Mouse (Mus musculus) urinary bladder, postnatal 4 days (tissue): ENCODE results near the gene Gprc5b.

ENCODE experiments used
- DNase-seq, 2 experiments: peaks; one replicate each; pipeline ENCODE4 v3.0.0; 2021 to 2022; ENCODE audit warnings: low spot score in 2 of 2

Gprc5b gene

GRCm38 (mm10) chr7:118990282-118990681 is 4.7 kb downstream of the Gprc5b start:
- no peak for DNase-seq

GRCm38 (mm10) chr7:118989275-118989856 is 5.6 kb downstream of the Gprc5b start:
- no peak for DNase-seq

DNA sequence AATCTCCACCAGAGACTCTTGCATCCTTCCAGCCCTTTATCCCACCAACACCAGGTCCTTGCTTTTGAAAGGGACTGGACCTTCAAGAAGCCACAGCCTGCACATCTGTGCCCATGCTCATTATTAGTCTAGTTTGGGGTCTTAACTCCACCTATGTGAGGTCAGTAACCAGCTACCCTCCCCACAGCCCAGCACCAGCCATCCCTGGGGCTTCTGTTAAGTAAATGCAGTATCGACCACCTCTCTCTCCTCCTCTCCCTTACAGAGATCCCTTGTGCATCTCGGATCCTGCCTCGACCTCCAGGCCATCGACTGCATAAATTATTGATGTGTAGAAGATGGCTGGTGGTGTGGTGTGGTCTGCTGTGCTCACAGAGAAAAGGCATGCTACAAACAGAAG is 8.6 kb downstream of the Gprc5b start:
- no peak for DNase-seq

- DNase-seq: no peak
Observed at GRCm38 (mm10) chr7:118985786-118986185, 9.2 kb downstream of the Gprc5b start.

DNA sequence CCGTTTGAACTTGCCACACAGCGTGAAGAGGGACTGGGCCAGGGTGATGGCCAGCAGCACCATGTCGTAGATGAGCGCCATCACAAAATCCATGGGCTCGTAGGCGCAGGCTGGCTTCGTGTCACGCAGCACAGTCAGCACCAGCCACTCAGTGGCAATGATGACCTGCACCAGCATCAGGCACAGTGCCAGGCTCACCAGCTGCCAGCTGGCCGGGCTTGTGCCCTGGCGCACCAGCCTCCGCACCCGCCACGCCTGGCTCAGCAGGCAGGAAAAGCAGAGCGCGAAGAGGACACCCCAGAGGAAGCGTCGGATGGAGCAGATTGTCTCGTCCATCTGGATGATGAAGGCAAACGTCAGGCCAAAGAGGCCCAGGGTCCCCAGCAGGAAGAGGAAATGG is 11.1 kb downstream of the Gprc5b start:
- DNase-seq: no peak

DNA sequence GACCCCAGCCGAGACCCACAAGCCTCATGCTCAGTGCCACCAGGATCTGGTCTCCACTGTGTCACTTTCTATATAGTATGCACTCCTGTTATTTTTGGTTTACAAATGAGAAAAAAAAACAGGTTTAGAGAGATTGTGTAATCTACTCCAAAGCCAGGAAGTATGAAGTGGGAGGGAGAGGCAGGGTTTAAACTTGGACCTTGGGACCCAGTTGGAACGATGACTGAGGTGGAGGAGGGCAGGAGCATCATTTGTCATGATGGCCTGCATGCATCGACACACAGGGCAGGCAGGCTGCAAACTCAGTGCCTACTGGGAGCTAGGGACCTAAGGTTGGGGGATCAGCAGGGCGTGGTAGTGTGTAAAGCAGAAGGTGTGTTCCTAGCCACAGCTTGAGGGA is 12.4 kb downstream of the Gprc5b start:
- no peak for DNase-seq

GRCm38 (mm10) chr7:118981831-118982230 is 13.2 kb downstream of the Gprc5b start:
- DNase-seq: no peak

- no peak for DNase-seq
Observed at GRCm38 (mm10) chr7:118981346-118981745, 13.7 kb downstream of the Gprc5b start.

DNA sequence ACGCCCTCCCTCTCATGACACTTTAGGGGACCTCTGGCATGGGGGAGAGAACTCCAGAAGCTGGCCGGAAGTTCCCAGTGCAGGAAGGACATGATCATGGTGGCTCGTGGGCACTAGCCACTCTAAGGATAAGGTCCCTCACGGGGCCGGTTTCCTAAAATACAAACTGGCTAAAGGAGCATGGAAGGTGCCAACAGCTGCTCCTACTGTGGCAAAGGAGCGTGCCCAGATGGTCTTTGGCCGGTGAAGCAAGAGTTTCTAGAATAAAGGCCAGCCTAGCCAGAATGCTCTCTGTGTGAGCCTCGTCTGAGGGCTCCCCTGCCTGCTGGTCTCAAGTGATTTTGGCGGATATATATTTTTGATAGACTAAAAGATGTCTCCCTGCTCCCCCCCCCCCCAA is 15.3 kb downstream of the Gprc5b start:
- DNase-seq: no peak

DNA sequence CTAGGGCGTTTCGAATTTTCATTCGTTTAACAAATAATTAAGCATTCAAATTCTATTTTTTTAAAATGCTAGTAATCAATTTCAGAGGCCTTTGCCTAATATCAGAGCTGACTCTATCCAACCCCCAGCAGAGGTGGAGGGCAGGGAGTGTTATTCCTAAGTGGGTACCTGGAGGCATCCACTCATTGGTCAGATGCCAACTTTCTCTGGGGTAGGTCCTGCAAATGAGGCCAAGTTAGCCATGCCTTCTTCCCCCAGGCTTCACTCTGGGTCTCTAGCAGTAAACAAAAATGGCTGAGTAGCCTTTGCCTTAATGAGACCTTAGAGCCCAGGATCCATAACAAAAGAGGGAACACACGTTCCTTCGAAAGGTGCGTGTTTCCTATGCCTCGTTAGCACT is 15.9 kb downstream of the Gprc5b start:
- DNase-seq: no peak

- DNase-seq: no peak
Observed at GRCm38 (mm10) chr7:118977167-118977543, 17.9 kb downstream of the Gprc5b start.

DNA sequence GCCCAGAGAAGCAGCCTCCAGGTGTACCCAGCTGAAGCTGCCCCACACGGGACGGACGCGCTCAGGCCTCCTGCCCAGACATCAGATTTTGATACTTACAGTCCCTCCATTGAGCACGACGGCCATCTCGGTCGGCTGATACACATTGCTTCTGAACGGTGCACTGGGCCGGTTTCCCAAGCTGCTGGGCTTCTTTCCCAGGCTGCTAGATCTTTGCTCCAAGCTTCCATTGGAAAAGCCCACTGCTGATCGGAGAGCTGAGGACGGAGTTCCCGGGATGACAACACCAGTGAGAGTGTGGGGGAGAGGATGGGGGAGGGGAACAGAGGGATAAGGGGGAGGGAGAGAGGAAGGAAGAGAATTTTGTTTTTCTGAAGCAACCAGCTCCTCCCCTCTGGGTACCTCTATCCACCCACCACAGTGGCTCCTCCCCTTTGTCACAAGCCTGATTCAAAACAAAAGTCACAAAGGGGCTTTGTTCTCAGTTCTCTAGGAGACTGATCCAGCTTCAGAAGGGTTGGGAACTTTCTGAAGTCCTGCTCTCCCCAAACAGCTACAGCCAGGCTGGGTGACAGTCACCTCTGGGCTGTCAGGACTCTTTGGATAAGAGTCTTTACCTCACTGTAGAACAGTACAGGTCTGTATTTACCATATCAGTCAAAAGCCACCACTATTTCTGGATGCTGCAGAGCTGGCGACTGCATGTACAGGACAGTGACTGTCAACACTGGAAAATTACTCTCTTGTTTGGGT is 18.4 kb downstream of the Gprc5b start:
- DNase-seq: no peak

DNA sequence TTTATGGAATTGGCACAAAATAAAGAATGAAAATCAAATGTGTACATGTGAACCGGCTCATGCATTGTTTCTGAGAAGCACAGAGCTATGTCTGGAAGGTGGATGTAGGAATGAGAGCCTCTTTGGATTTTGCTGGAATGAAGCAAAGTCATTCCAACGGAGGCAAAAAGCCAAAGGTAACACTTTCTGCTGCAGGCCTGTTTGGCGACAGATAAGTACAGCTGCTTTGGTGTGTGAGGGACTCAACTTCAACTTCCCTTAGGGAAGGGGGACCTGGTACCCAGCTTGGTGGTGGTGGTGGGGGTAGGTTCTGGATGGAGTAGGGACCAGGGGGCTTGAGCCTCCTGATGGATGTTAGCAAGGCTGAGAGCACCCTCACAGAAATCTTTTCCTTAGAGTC is 19.2 kb downstream of the Gprc5b start:
- no peak for DNase-seq

GRCm38 (mm10) chr7:118973377-118973776 is 21.6 kb downstream of the Gprc5b start:
- DNase-seq: no peak

DNA sequence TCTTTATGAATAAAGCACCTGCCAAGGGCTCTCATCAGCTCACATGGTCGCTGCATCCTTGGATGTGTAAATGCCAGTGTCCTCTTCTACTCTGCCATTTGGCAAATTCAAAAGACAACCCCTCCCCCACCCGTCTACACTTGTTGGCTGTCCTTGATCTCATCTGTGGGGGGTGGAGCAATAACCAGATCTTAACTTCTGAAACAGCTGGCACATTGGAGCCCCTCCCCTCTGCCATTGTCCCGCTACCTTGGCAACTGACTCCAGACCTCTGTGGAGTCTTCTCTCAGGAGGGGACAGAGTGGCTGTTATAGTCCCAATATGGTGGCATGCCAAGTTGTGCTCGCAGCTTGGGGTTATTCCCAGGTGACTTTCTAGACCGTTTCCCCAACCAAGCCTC is 22.7 kb downstream of the Gprc5b start:
- no peak for DNase-seq

- DNase-seq: no peak
Observed at GRCm38 (mm10) chr7:118971499-118971898, 23.5 kb downstream of the Gprc5b start.

- DNase-seq: no peak
Observed at GRCm38 (mm10) chr7:118968870-118969269, 26.1 kb downstream of the Gprc5b start.

DNA sequence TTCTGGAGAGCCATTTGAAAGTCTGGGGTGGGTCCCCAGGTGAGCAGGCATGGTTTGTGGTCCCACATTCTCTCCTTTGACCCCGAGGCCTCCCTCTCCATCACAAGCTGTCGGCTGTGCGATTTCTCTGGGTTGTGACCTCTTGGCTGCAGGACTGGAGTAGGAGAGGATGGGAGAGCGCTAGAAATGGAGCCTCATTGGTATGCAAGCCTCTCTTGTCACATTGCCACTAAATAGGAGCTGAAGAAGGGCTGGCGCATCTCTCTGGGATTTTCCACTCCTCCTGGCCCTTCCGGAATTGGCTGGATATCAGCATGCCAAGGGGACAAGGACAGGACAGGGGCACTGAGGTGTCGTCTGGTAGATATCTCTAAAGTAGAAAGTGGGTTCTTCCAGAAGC is 29.8 kb downstream of the Gprc5b start:
- DNase-seq: no peak

- DNase-seq: no peak
Observed at GRCm38 (mm10) chr7:118964777-118965176, 30.2 kb downstream of the Gprc5b start.

GRCm38 (mm10) chr7:118959209-118959608 is 35.8 kb downstream of the Gprc5b start:
- DNase-seq: no peak

- DNase-seq: no peak
Observed at GRCm38 (mm10) chr7:118956616-118957246, 38.3 kb downstream of the Gprc5b start.

DNA sequence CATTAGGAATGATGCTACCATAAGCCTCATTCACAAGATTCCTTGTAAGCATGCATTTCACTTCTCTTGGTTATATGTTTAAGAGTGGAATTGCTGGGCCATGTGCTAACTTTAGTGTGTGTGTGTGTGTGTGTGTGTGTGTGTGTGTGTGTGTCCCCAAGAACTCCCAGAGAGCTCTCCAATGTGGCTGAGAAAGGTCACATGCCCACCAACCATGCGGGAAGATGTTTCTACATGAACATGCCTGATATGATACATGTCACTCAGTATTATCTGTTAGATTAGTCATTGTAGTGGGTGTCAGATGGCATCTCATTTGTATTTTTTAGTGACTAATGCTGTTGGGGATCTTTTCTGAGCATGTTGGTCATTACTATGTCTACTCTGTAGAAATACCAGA is 40.0 kb downstream of the Gprc5b start:
- DNase-seq: no peak

DNA sequence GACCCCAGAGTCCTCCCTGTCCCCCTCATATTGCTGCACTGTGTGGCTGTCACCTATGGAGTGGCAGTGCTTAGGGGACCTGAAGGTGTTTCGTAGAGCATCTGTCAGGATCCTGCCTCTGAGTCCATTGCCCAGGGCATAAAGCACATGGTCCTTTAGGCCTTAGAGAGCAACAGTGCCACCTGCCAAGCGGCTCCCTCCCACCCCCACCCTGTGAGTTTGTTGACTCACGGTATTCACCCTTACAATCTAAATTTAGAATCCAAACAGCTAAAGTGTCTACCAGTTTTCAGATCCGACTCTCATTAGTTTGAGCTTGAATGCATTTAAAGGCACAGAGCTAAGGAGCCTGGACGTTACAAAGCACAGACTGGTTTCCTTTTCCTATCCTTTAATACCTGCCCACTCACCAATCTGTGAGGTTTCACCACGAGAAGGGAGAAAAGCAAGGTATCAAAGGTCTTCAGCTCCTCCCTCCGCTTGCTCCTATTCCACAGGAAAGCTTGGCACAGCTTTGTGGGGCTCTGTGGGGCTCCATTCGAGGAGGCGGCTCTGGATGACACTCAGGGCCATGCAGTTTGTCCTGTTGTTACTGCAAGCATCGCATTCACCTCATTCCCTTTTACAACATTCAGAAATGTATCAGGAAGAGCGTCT is 41.3 kb downstream of the Gprc5b start:
- DNase-seq: no peak
